Comparison of ENCODE assay signal across 29 mouse cellular contexts in genomic region chr7:45725713-45726112, GRCm38 (mm10). TPM values are rescaled to one million over a fixed set of nuclear protein-coding genes. Genes with fewer than 3 reads are reported as not detected.
DNase-seq lines count a peak whose midpoint lies in the region; ATAC-seq and TF ChIP-seq lines count a peak whose summit lies in the region.
"Had no signal": no experiment of that assay in that cellular context is flagged by ENCODE, and none has a peak within 500 bp of the region (broad histone marks: within the 10 kb centered on the region; RNA-seq: fewer than 3 reads in every experiment).

Spaca4 (minus strand) TSS chr7:45725813.

- no peak within 1 kb of the TSS for H3K9ac ChIP-seq in stomach, postnatal 0 days (ENCODE audit: low read length)
- H3K9ac ChIP-seq: forebrain, embryonic 15.5 days; heart, embryonic 13.5 days; hindbrain, embryonic 15.5 days; midbrain, embryonic 15.5 days; neural tube, embryonic 12.5 days had no signal

- 93% methylated on average over 11 of the region's 11 CpGs for WGBS in limb, embryonic 10.5 days
- 86% methylated on average over 11 of the region's 11 CpGs for WGBS in stomach, postnatal 0 days

- DNase-seq in adrenal gland, postnatal 14 days = peak; percentile 8
- no peak for DNase-seq in adrenal gland, postnatal 10 days
- DNase-seq in ZHBTc4 (ENCODE audit: low read depth, low spot score) = peak; percentile 34
- DNase-seq in limb, embryonic 10.5 days (ENCODE audit: low spot score) = no peak
- DNase-seq in stomach, postnatal 0 days (ENCODE audit: low spot score) = no peak
- DNase-seq in kidney, adult 18-20 months = no peak
- no peak for DNase-seq in embryo, embryonic 10.5 days (ENCODE audit: low spot score)
- DNase-seq: cerebellum, adult 8-10 months; cerebellum, postnatal 36 days; gastrocnemius, postnatal 10 days; layer of hippocampus, adult 9-11 months; right cerebral cortex, postnatal 14 days; spleen, adult 18-20 months; thymus, postnatal 14 days had no signal

- TF ChIP-seq CTCF in stomach, postnatal 0 days (IDR thresholded peaks at IDR 0.05; ENCODE audit: low read depth) = no peak

- H3K4me2 ChIP-seq in stomach, postnatal 0 days (replicated peaks; ENCODE audit: low read depth) = no peak within 1 kb of the TSS
- H3K4me2 ChIP-seq: forebrain, embryonic 15.5 days; heart, embryonic 13.5 days; hindbrain, embryonic 15.5 days; midbrain, embryonic 15.5 days; neural tube, embryonic 12.5 days had no signal

- peaks cover 97% of the 10 kb centered on the region for H3K36me3 ChIP-seq in limb, embryonic 10.5 days
- H3K36me3 ChIP-seq in stomach, postnatal 0 days (ENCODE audit: control insufficient read depth, insufficient read depth, low read length) = peaks cover 15% of the 10 kb centered on the region

- H3K4me1 ChIP-seq in limb, embryonic 10.5 days = peaks cover 22% of the 10 kb centered on the region
- 0 out of 2 replicates have a peak, but pooled peaks cover 4% of the 10 kb centered on the region for H3K4me1 ChIP-seq in stomach, postnatal 0 days (replicated peaks; ENCODE audit: control insufficient read depth, insufficient read depth)
- H3K4me1 ChIP-seq: forebrain, embryonic 15.5 days; midbrain, embryonic 15.5 days; neural tube, embryonic 12.5 days had no signal

- no peak for ATAC-seq in stomach, postnatal 0 days (ENCODE audit: low FRiP score, low TSS enrichment)
- ATAC-seq: forebrain, embryonic 15.5 days; midbrain, embryonic 15.5 days had no signal

- H3K27me3 ChIP-seq in limb, embryonic 10.5 days (ENCODE audit: low read depth, poor library complexity, severe bottlenecking) = no peaks in the 10 kb centered on the region
- H3K27me3 ChIP-seq in stomach, postnatal 0 days (ENCODE audit: control insufficient read depth, insufficient read depth, low read length) = no peaks in the 10 kb centered on the region
- H3K27me3 ChIP-seq: forebrain, embryonic 15.5 days; heart, embryonic 13.5 days; hindbrain, embryonic 15.5 days; midbrain, embryonic 15.5 days; neural tube, embryonic 12.5 days had no signal

- H3K4me3 ChIP-seq in limb, embryonic 10.5 days = peak within 1 kb of the TSS; percentile 7; the same call in 1 of the 2 replicates
- no peak within 1 kb of the TSS for H3K4me3 ChIP-seq in stomach, postnatal 0 days (ENCODE audit: low read depth, low read length)
- H3K4me3 ChIP-seq: forebrain, embryonic 15.5 days; heart, embryonic 13.5 days; hindbrain, embryonic 15.5 days; midbrain, embryonic 15.5 days; neural tube, embryonic 12.5 days had no signal

- no peaks in the 10 kb centered on the region for H3K9me3 ChIP-seq in limb, embryonic 10.5 days (replicated peaks)
- no peaks in the 10 kb centered on the region for H3K9me3 ChIP-seq in stomach, postnatal 0 days (ENCODE audit: control insufficient read depth, low read length)
- H3K9me3 ChIP-seq: forebrain, embryonic 15.5 days; heart, embryonic 13.5 days; hindbrain, embryonic 15.5 days; midbrain, embryonic 15.5 days; neural tube, embryonic 12.5 days had no signal

- H3K27ac ChIP-seq in limb, embryonic 10.5 days = no peak within 1 kb of the TSS
- peak within 1 kb of the TSS; percentile 73 for H3K27ac ChIP-seq in stomach, postnatal 0 days (replicated peaks)
- H3K27ac ChIP-seq: forebrain, embryonic 15.5 days; heart, embryonic 13.5 days; hindbrain, embryonic 15.5 days; kidney, postnatal 0 days; macrophage; midbrain, embryonic 15.5 days; neural tube, embryonic 12.5 days had no signal

- no peak for TF ChIP-seq EP300 in stomach, postnatal 0 days (optimal IDR thresholded peaks at IDR 0.05)

RNA-seq across cellular contexts. Expression of gene Spaca4, which starts in this region (rescaled TPM):
- total RNA-seq in adrenal gland, postnatal 14 days (2021) = not detected in 2 replicates
- total RNA-seq in adrenal gland, postnatal 10 days (2021) = not detected
- not detected in 2 replicates for polyA plus RNA-seq in limb, embryonic 10.5 days (2016; fragmentation: Nextera tagmentation; extraction: Ambion mirVana)
- polyA plus RNA-seq in stomach, postnatal 0 days (2015; fragmentation: Nextera tagmentation; extraction: Ambion mirVana) = 0.39 and 0.56 TPM in 2 replicates
- total RNA-seq: adrenal gland, adult 18-20 months; gastrocnemius, postnatal 10 days; heart, postnatal 25 days; left cerebral cortex, adult 18-20 months; left cerebral cortex, postnatal 36 days; liver, adult 2 months had no signal
- polyA plus RNA-seq: forebrain, embryonic 15.5 days; heart, embryonic 13.5 days; hindbrain, embryonic 15.5 days; kidney, postnatal 0 days; large intestine, adult 2 months; liver, adult 2 months; liver, embryonic 16.5 days; lung, embryonic 16.5 days; macrophage; midbrain, embryonic 15.5 days; neural tube, embryonic 12.5 days had no signal

Comparison
In these comparisons a context has a peak if more than half of its experiments do, and no peak if none do; other contexts are left out.
1. Peak in DNase-seq in adrenal gland, postnatal 14 days; RNA of the gene not detected or under 1 TPM.